Mouse (Mus musculus): ENCODE measurements around the gene Epop.

GRCm38 (mm10) chr11:97676050-97676754 lies 46.7 kb upstream of the Epop start:
- TF ChIP-seq CTCF (conservative IDR thresholded peaks at IDR 0.05; ENCODE audit: insufficient read depth, insufficient read length, low read depth, low read length) (no peak), POLR2A (IDR thresholded peaks at IDR 0.05; ENCODE audit: low read depth, low read length) (no peak)
